Mouse (Mus musculus): ENCODE measurements around the gene Fam53b. TPM values are rescaled to one million over a fixed set of nuclear protein-coding genes. Genes with fewer than 3 reads are reported as not detected.

Fam53b gene
- total and polyA plus RNA-seq, 3 experiments, result 15.6 to 30.9 (median 22.1) TPM

DNA sequence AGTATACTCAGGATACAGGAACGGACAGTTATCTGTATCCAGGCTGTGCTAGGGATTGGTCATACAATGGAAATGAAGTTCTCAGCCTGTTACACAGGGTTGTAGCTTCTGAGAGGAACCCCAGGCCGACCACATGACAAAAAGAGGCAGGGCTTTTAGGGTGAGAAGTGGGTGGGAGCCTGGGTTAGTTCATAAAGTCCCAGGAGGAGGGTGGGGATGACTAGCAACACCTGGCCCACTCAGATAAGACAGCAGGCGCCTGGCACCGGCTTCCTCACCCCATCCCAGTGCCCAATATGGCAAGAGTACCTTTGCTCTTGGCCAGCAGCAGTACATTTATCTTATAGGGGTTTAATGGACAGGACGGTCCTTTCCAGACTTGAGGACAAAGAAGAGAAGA is 41.2 kb downstream of the Fam53b start:
- Histone ChIP-seq H3K9ac (ENCODE audit: insufficient read depth, low read depth) (no peak overlapping the region), H3K27me3 (replicated peaks) (no peaks in the 10 kb centered on the region), H3K9me3 (replicated peaks; ENCODE audit: low read length) (no peaks in the 10 kb centered on the region), H3K4me2 (ENCODE audit: insufficient read depth, low read depth, poor library complexity, severe bottlenecking) (no peak overlapping the region), H3K27ac (ENCODE audit: insufficient read depth, low read depth) (no peak overlapping the region), H3K79me2 (replicated peaks; ENCODE audit: control insufficient read depth, extremely low read depth, insufficient read depth, poor library complexity, severe bottlenecking) (no peaks in the 10 kb centered on the region), H3K36me3 (replicated peaks in 1 of 2; ENCODE audit: control insufficient read depth in 1 of 2, insufficient read depth in 1 of 2, low read length in 1 of 2) (peaks cover 54 to 92% of the 10 kb centered on the region in 2 experiments), H3K4me3 (replicated peaks in 1 of 3; ENCODE audit: low read depth in 2 of 3, low read length in 2 of 3, poor library complexity in 1 of 3) (no peak overlapping the region), H3K4me1 (ENCODE audit: control insufficient read depth in 1 of 2, insufficient read depth in 2 of 2) (peaks cover 36 to 81% of the 10 kb centered on the region in 2 experiments)
- TF ChIP-seq USF1 (IDR thresholded peaks at IDR 0.05; ENCODE audit: low read depth, low read length) (no peak), RCOR1 (conservative IDR thresholded peaks at IDR 0.05; ENCODE audit: low read depth, low read length) (no peak), ZMIZ1 (IDR thresholded peaks at IDR 0.05; ENCODE audit: low read depth, low read length) (no peak), HCFC1 (IDR thresholded peaks at IDR 0.05; ENCODE audit: low read depth, low read length) (no peak), POLR2AphosphoS2 (IDR thresholded peaks at IDR 0.05; ENCODE audit: low read depth, low read length) (no peak), TBP (conservative IDR thresholded peaks at IDR 0.05; ENCODE audit: low read depth, low read length) (no peak), JUND (conservative IDR thresholded peaks at IDR 0.05; ENCODE audit: low read depth, low read length) (no peak), ETS1 (conservative IDR thresholded peaks at IDR 0.05; ENCODE audit: low read depth, low read length) (no peak), ZKSCAN1 (IDR thresholded peaks at IDR 0.05; ENCODE audit: borderline replicate concordance, low read depth, low read length) (no peak), MXI1 (IDR thresholded peaks at IDR 0.05; ENCODE audit: low read depth, low read length) (no peak), NELFE (IDR thresholded peaks at IDR 0.05; ENCODE audit: low read depth, low read length) (no peak), MYC (IDR thresholded peaks at IDR 0.05; ENCODE audit: low read depth, low read length) (no peak)
- DNase-seq (ENCODE audit: extremely low read depth), result no peak
- dilution Hi-C loops (cut with MboI; ENCODE audit: extremely low pct_ligation_motif_present, extremely low pct_unique_long_range_greater_than_20kb, low sequenced_read_pairs) (no loop called here), in situ Hi-C loops (cut with MboI; ENCODE audit: low pct_ligation_motif_present, low pct_unique_long_range_greater_than_20kb, low sequenced_read_pairs) (no loop called here)

GRCm38 (mm10) chr7:132768498-132769344 is 45.0 kb downstream of the Fam53b start:
- peaks cover 4% of the 10 kb centered on the region; the same call in 1 of the 2 replicates for H3K79me2 ChIP-seq (replicated peaks; ENCODE audit: control insufficient read depth, extremely low read depth, insufficient read depth, poor library complexity, severe bottlenecking)
- no peak for DNase-seq (ENCODE audit: extremely low read depth)
- peak overlapping the region; percentile 47; the same call in 1 of the 2 replicates for H3K27ac ChIP-seq (ENCODE audit: insufficient read depth, low read depth)
- H3K36me3 ChIP-seq (replicated peaks in 1 of 2; ENCODE audit: control insufficient read depth in 1 of 2, insufficient read depth in 1 of 2, low read length in 1 of 2), result peaks cover 25 to 63% of the 10 kb centered on the region in 2 experiments
- in situ Hi-C loops (cut with MboI; ENCODE audit: low pct_ligation_motif_present, low pct_unique_long_range_greater_than_20kb, low sequenced_read_pairs) (loop anchor here (5.0 kb wide), 1 partner anchor 39 kb away; no protein-coding TSS in a partner anchor), dilution Hi-C loops (cut with MboI; ENCODE audit: extremely low pct_ligation_motif_present, extremely low pct_unique_long_range_greater_than_20kb, low sequenced_read_pairs) (no loop called here)
- H3K9me3 ChIP-seq (replicated peaks; ENCODE audit: low read length), result no peaks in the 10 kb centered on the region
- H3K9ac ChIP-seq (ENCODE audit: insufficient read depth, low read depth), result peak overlapping the region; percentile 20; the same call in 1 of the 2 replicates
- TF ChIP-seq ZNF384 (IDR thresholded peaks at IDR 0.05; ENCODE audit: low read depth, low read length) (no peak), MYC (IDR thresholded peaks at IDR 0.05; ENCODE audit: low read depth, low read length) (no peak), POLR2A (IDR thresholded peaks at IDR 0.05; ENCODE audit: low read depth, low read length) (no peak), GABPA (IDR thresholded peaks at IDR 0.05; ENCODE audit: insufficient replicate concordance, low read depth, low read length) (no peak), CHD2 (IDR thresholded peaks at IDR 0.05; ENCODE audit: low read length) (no peak), BHLHE40 (IDR thresholded peaks at IDR 0.05; ENCODE audit: low read depth, low read length) (peak; percentile 85), MAZ (IDR thresholded peaks at IDR 0.05; ENCODE audit: low read depth, low read length) (no peak), MAX (IDR thresholded peaks at IDR 0.05; ENCODE audit: low read length) (no peak)
- H3K4me1 ChIP-seq (ENCODE audit: control insufficient read depth in 1 of 2, insufficient read depth in 2 of 2), result peaks cover 51 to 97% of the 10 kb centered on the region in 2 experiments
- no peak overlapping the region for H3K4me2 ChIP-seq (ENCODE audit: insufficient read depth, low read depth, poor library complexity, severe bottlenecking)
- H3K27me3 ChIP-seq (replicated peaks), result no peaks in the 10 kb centered on the region
- H3K4me3 ChIP-seq (replicated peaks in 1 of 3; ENCODE audit: low read depth in 2 of 3, low read length in 2 of 3, poor library complexity in 1 of 3), result peak overlapping the region in 1 of 3 experiments; percentile 19

Measured in CH12.LX (cell line).